Mouse (Mus musculus) hindbrain, embryonic 15.5 days (tissue): ENCODE measurements around the gene Acox1. TPM values are rescaled to one million over a fixed set of nuclear protein-coding genes. Genes with fewer than 3 reads are reported as not detected.

ENCODE experiments used
- ATAC-seq: fragments of 200-750 bp; cut with Nextera tagmentation; 2 replicates; pipeline ENCODE4 v1.8.0; 2017; ENCODE audit warnings: low read depth, moderate number of reproducible peaks, moderate TSS enrichment; ENCODE audit not compliant: low FRiP score
- H3K27ac ChIP-seq: fragments of 300-500 bp; sonication (generic); replicated peaks from 2 replicates; pipeline ENCODE4 v1.5.1; 2015; ENCODE audit warnings: mild to moderate bottlenecking, inconsistent platforms
- H3K27me3 ChIP-seq: fragments of 300-500 bp; sonication (generic); 2 replicates; pipeline ENCODE4 v1.6.1; 2015; ENCODE audit warnings: control low read depth, inconsistent platforms
- H3K36me3 ChIP-seq: fragments of 300-500 bp; sonication (generic); 2 replicates; pipeline ENCODE4 v1.6.1; 2015; ENCODE audit warnings: control low read depth, inconsistent platforms
- H3K4me1 ChIP-seq: fragments of 300-500 bp; sonication (generic); replicated peaks from 2 replicates; pipeline ENCODE4 v1.6.1; 2015; ENCODE audit warnings: control low read depth, inconsistent platforms
- H3K4me2 ChIP-seq: fragments of 300-500 bp; sonication (generic); 2 replicates; pipeline ENCODE4 v1.6.1; 2015; ENCODE audit warnings: moderate library complexity, mild to moderate bottlenecking, inconsistent platforms
- H3K4me3 ChIP-seq: fragments of 300-500 bp; sonication (generic); 2 replicates; pipeline ENCODE4 v1.5.1; 2015; ENCODE audit warnings: mild to moderate bottlenecking, inconsistent platforms
- H3K9ac ChIP-seq: fragments of 300-500 bp; sonication (generic); 2 replicates; pipeline ENCODE4 v1.6.1; 2015; ENCODE audit warnings: inconsistent platforms
- H3K9me3 ChIP-seq: fragments of 300-500 bp; sonication (generic); 2 replicates; pipeline ENCODE4 v1.6.1; 2016; ENCODE audit warnings: control low read depth, inconsistent platforms
- WGBS: fragments of 180-500 bp; shearing (Covaris S2); methylation state at CpG from one replicate; pipeline ENCODE4 v1.1.7; 2015; 5-methylcytosine and 5-hydroxymethylcytosine counted together
- polyA plus RNA-seq: library from polyadenylated mRNA; unstranded; fragments of >200 nt; fragmentation: Nextera tagmentation; extraction: Ambion mirVana; gene quantifications from 2 replicates; pipeline ENCODE4 v1.2.1, GENCODE M21; 2015

The Acox1 gene
- polyA plus RNA-seq, 1 experiment from 2014 or later: 61.4 TPM

DNA sequence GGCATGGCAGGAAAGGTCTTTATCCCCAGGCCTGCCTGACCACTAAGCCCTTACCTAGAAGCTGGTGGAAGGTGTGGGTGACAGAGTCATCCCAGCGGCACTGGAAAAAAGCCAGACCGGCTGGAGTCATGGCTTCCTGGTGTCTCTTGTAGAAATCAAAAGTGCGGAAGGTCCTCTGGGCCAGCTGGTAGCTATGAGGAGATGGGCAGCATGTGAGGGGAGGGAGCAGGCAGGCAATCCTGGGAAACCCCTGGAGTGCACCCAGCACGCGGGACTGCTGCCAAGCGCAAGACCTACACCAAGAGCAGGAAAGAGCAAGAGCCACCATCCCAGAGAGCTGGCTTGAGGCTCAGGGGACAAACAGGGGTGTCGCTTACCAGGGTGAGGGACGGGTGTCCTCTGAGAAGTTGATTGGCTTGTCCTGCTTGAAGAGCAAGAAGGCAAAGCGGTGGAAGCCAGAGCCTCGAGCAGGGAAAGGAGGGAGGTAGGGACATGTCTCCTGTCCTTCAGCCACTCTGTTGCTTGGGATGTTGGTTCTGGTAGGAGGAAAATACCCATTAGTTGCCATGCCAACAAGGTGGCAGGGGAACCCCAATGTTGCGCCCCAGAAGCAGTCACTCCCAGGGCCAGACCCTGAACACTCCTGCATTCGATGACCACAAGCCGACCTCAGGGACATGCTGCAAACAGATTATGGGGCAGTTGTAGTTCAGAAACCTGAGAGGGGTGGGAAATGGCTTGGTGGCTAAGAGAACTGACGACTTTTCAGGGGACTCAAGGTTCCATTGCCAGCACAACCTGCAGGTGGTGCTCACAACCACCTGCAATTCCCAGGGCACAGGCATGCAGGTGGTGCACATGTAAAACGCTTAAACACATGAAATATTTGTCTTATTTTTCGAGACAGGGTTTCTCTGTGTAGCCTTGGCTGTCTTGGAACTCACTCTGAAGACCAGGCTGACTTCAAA lies 66.2 kb downstream of the Acox1 start:
- H3K4me3 ChIP-seq: no peak overlapping the region
- H3K9ac ChIP-seq: no peak overlapping the region
- 85% methylated on average over 16 of the region's 16 CpGs for WGBS
- no peaks in the 10 kb centered on the region for H3K9me3 ChIP-seq
- no peak overlapping the region for H3K4me2 ChIP-seq
- H3K4me1 ChIP-seq: peaks cover 43% of the 10 kb centered on the region
- ATAC-seq: no peak
- H3K27me3 ChIP-seq: no peaks in the 10 kb centered on the region
- peaks cover 16% of the 10 kb centered on the region; the same call in 1 of the 2 replicates for H3K36me3 ChIP-seq
- no peak overlapping the region for H3K27ac ChIP-seq

DNA sequence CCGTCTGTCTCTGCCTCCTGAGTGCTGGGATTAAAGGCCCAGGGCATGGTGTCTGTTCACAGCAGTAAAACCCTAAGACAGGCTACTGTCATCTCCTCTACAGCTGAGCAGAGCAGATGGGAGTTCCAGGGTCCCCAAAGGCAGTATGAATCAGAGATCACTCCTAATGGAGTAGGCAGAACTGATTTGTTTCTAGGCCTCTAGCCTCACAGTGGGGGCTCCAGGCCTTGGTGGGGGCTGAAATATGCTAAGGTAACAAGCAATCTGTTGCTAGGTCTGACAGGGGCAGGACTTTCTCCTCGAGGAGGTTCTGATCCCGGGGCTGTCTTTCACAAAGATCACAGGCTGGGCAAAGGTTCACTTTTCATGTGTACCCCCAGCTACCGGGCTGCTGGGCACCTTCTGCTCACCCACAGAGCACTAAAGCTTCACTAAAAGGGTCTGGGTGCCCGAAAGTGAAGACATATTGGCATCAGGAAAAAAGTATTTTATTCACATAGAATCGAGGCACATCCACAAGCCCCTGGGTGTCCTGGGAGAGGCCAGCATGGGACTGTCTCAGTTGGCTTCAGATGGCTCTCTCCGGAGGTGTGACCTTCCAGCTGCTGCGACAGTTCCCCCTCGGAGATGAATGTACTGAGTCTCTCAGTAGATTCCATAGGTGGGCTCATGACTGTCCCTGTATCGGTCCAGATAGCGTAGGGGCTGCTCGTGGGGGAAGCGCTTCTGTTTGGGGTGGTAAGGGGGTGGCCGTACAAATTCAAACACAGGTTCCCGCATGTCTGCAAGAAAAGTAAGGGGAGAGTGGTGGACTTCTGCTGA lies 67.3 kb downstream of the Acox1 start:
- H3K27ac ChIP-seq: peak overlapping the region; percentile 94
- peaks cover 16% of the 10 kb centered on the region; the same call in 1 of the 2 replicates for H3K36me3 ChIP-seq
- peaks cover 42% of the 10 kb centered on the region for H3K4me1 ChIP-seq
- H3K27me3 ChIP-seq: no peaks in the 10 kb centered on the region
- 83% methylated on average over 15 of the region's 15 CpGs for WGBS
- no peaks in the 10 kb centered on the region for H3K9me3 ChIP-seq
- peak overlapping the region; percentile 87 for H3K4me2 ChIP-seq
- H3K9ac ChIP-seq: peak overlapping the region; percentile 85; the same call in 1 of the 2 replicates
- ATAC-seq: no peak
- peak overlapping the region; percentile 62 for H3K4me3 ChIP-seq

DNA sequence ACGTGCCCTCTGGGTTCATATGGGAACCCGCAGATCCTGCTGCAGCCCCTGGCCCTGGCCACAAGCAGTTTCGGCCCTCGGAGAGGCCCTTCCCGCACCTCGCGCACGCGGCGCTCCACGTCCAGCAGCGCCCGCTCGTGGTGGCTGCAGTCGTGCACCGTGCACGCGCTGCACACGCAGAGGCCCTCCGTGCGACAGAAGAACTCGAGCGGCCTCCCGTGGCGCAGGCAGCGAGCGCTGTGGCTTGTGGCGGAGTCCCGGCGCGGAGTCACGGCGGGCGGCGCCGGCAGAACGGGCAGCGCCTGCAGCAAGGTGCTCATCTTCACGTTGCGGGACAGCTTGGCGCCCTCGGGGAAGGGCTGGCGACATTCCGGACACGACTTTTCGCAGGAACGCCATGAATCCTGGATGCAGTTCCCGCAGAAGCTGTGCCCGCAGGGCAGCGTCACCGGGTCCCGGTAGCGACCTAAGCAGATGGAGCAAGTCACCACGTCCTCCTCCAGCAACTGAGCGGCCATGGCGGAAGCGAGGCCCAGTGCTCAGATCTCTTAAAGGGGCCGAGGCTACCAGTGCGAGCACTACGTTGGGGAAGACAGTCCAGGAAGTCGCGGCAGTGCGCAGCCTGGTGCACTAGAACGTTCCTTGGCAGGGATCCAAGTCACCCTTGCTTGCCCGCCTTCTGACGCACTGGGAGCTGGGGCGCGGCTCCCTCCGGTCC lies 68.2 kb downstream of the Acox1 start, which contains the start of gene Trim65:
Trim65 (minus strand) TSS at position 641 of the 718 bp plus-strand sequence.
- H3K27me3 ChIP-seq: no peaks in the 10 kb centered on the region
- under 1% methylated on average over 69 of the region's 69 CpGs for WGBS
- peak; percentile 91 for ATAC-seq

DNA sequence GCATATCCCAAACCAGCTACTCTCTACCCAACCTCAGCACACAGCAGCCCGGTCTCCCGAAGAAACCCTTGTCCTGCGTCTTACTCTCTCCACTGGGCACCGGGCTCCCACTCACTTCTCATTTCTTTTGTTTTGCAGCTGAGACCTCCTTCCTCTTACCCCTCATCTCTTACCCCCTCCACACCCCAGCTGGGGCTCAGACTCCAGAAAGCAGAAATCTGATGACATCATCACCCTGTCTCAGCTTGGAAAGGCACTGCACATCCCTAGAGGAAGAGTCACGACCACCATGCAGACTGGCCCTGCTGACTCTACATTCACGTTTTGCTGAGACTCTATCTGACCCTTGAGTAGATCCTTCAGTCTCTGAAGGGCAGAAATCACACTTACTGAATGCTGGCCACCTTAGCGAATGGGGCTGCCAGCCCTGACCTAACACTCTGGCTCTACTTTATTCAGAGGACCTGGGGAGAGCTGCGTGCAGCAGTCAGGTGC lies 68.8 kb downstream of the Acox1 start:
- H3K36me3 ChIP-seq: peaks cover 24% of the 10 kb centered on the region
- H3K27ac ChIP-seq: peak overlapping the region; percentile 94
- ATAC-seq: peak; percentile 28
- H3K4me2 ChIP-seq: peak overlapping the region; percentile 87
- peak overlapping the region; percentile 85 for H3K9ac ChIP-seq
- H3K4me3 ChIP-seq: peak overlapping the region; percentile 62
- H3K27me3 ChIP-seq: no peaks in the 10 kb centered on the region
- 27% methylated on average over 8 of the region's 8 CpGs for WGBS
- H3K4me1 ChIP-seq: peaks cover 42% of the 10 kb centered on the region
- H3K9me3 ChIP-seq: no peaks in the 10 kb centered on the region

More for the DNA sequence above, 68.2 kb downstream of the Acox1 start, which contains the start of gene Trim65:
- no peaks in the 10 kb centered on the region for H3K9me3 ChIP-seq
- H3K9ac ChIP-seq: peak within 1 kb of the TSS; percentile 85
- H3K36me3 ChIP-seq: peaks cover 22% of the 10 kb centered on the region
- H3K4me3 ChIP-seq: peak within 1 kb of the TSS; percentile 62
- H3K4me1 ChIP-seq: peaks cover 42% of the 10 kb centered on the region
- peak within 1 kb of the TSS; percentile 87 for H3K4me2 ChIP-seq
- H3K27ac ChIP-seq: peak within 1 kb of the TSS; percentile 94

DNA sequence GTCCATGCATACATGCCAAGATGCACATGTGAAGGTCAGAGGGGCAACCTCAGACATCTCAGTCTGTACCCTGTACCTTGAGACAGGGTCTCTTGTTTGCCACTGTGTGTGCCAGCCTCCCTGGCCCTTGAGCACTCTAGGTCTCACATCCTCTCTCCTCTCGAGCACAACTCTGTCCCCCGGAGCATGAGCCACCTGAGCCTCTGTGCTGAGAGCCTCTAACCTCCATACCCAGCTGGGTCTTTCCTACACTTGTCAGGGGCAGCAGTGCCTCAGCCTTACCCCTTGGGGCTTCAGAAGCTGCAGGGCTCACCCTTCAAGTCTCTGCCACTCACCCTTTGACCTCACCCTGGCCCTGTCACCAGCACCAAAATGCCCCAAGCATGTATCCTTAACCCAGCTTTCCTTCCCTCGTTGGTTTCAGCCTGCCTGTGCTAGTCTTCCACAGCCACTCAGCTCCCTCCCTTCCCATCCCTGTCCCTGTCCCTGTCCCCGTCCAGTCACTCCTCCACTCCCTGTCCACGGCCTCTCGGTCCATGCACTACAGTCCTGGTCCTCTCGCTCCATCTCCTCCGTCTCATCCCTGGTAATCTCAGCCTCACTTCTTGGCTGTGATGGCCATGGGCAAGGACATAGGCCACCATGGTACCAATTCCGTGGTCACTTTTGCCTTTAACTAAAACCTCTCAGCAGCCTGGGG lies 69.6 kb downstream of the Acox1 start:
- no peak for ATAC-seq
- peak overlapping the region; percentile 87 for H3K4me2 ChIP-seq
- no peaks in the 10 kb centered on the region for H3K9me3 ChIP-seq
- no peaks in the 10 kb centered on the region for H3K27me3 ChIP-seq
- H3K9ac ChIP-seq: peak overlapping the region; percentile 6; the same call in 1 of the 2 replicates
- WGBS: 77% methylated on average over 9 of the region's 9 CpGs
- H3K27ac ChIP-seq: no peak overlapping the region
- H3K4me3 ChIP-seq: no peak overlapping the region
- peaks cover 42% of the 10 kb centered on the region for H3K4me1 ChIP-seq
- H3K36me3 ChIP-seq: peaks cover 18% of the 10 kb centered on the region

DNA sequence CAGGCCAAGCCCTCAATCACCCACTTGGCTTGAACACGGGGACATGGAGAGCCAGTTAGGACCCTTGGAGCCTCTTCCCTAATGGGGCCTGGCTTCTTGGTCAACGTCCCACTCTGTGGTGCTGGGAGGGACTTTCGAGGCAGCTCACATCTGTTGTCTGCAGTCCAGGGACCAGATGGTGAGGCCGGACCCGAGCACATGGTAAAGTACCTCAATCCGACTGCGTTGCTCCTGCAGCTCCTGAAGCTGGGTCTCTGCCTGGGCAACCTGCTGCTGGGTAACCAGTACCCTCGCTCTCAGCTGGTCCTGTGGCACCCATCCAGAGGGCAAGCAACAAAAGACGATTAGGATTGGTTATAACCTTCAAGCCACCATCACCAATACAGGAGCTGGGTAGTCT lies 70.9 kb downstream of the Acox1 start:
- 68% methylated on average over 9 of the region's 9 CpGs for WGBS
- Histone ChIP-seq H3K27ac (no peak overlapping the region), H3K36me3 (peaks cover 16% of the 10 kb centered on the region), H3K27me3 (no peaks in the 10 kb centered on the region), H3K9ac (no peak overlapping the region), H3K4me1 (peaks cover 42% of the 10 kb centered on the region), H3K4me2 (no peak overlapping the region), H3K4me3 (no peak overlapping the region), H3K9me3 (no peaks in the 10 kb centered on the region)
- no peak for ATAC-seq

DNA sequence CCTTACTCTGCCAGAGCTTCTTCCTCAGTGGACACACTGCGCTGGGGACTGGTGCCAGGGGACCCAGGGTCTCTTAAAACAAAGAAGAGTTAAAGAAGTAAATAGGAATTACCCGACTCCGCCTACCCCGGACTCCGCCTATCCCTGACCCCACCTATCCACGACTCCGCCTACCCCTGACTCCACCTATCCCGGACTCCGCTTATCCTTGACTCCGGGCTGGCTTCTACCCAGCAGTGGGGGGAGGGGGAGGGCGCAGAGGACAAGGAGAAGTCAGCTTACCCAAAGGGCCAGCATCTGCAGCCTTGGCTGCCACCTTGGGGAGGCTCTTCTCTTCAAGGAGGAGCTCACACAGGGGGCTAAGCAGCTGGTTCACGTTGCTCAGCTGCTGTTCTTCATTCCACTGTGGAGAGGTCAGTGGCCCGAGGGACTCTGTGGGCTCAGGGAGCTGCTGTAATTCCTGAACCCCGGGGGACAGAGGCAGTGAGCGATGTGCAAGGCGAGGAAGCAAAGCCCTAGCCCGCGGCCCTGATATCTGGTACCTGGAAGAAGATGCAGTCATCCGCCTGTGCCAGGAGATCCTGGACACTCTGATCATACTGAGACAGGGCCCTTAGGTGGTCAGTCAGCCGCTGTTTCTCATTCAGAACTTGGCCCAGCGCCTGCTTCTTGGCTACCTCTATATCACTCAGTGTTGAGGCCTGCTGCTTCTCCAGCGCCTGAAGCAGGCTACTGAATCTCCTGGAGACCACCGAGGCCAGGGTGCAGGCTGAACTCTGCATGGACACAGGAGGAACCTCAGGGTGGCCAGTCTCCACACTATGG lies 71.5 kb downstream of the Acox1 start, which contains the start of gene Trim47:
Trim47 (minus strand) TSS at position 55 of the 825 bp plus-strand sequence.
- ATAC-seq: no peak
- WGBS: 29% methylated on average over 23 of the region's 23 CpGs
- H3K4me2 ChIP-seq: peak within 1 kb of the TSS; percentile 15; the same call in 1 of the 2 replicates
- H3K9ac ChIP-seq: no peak within 1 kb of the TSS
- peak within 1 kb of the TSS; percentile 53; the same call in 1 of the 2 replicates for H3K27ac ChIP-seq
- H3K9me3 ChIP-seq: no peaks in the 10 kb centered on the region
- H3K27me3 ChIP-seq: no peaks in the 10 kb centered on the region
- H3K4me3 ChIP-seq: no peak within 1 kb of the TSS
- peaks cover 42% of the 10 kb centered on the region for H3K4me1 ChIP-seq
- peaks cover 14% of the 10 kb centered on the region for H3K36me3 ChIP-seq

DNA sequence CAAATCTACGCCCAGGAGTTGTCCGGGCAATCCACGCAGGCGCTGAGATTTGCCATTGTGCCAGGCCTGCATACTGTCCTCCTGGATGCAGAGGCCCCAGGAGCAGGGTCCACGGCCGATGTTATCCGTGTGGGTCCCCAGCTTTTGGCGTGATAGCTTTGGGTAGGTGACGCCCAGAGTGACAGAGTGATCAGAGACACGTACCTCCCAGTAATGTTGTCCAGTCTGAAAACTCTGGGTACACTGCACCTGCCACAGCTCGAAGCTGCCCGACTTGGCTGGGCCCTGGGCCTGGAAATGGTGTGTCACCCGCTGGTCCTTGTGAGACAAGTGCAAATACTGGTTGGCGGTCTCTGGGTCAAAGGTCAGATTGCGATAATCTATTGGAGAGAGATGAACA lies 72.6 kb downstream of the Acox1 start:
- Histone ChIP-seq H3K4me2 (no peak overlapping the region), H3K27ac (no peak overlapping the region), H3K36me3 (peaks cover 10% of the 10 kb centered on the region), H3K9ac (no peak overlapping the region), H3K9me3 (no peaks in the 10 kb centered on the region), H3K4me1 (peaks cover 35% of the 10 kb centered on the region), H3K4me3 (no peak overlapping the region), H3K27me3 (no peaks in the 10 kb centered on the region)
- WGBS: 97% methylated on average over 15 of the region's 15 CpGs
- no peak for ATAC-seq
